Mouse (Mus musculus) right cerebral cortex, postnatal 36 days (tissue): ENCODE measurements around the gene Fbln7.

ENCODE experiments used
- DNase-seq, 2 experiments: peaks; one replicate each; pipeline ENCODE4 v3.0.0; 2022; ENCODE audit warnings: low spot score in 2 of 2, mixed read lengths in 1 of 2

Gene Fbln7

DNA sequence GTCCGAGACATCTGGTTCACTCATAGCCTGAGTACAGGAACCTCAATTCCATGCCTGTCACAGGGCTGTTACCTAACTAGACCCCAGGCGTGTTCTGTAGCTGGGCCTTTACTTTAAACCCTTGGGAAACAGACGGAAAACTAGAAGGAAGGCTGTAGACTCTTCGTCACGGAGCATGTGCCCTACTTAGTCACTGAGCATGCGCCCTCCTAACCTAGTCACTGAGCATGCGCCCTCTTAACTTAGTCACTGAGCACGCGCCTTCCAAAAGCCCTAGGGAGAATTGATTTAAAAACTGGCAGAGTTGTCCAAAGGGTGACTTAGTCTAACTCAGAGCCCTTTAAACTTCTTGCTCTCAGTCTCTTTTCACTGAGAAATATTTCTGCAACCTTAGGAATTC, at the start of gene Fbln7:
TSS of gene Fbln7 (plus strand) at position 346 of the 400 bp plus-strand sequence.
- no peak for DNase-seq

GRCm38 (mm10) chr2:128816311-128816710, 46.5 kb upstream of the Fbln7 start:
- no peak for DNase-seq

- DNase-seq, result no peak
Observed at GRCm38 (mm10) chr2:128816916-128817315, 45.9 kb upstream of the Fbln7 start.

- DNase-seq, result peak; percentile 46 to 71
Observed at GRCm38 (mm10) chr2:128817387-128817785, 45.4 kb upstream of the Fbln7 start.

DNA sequence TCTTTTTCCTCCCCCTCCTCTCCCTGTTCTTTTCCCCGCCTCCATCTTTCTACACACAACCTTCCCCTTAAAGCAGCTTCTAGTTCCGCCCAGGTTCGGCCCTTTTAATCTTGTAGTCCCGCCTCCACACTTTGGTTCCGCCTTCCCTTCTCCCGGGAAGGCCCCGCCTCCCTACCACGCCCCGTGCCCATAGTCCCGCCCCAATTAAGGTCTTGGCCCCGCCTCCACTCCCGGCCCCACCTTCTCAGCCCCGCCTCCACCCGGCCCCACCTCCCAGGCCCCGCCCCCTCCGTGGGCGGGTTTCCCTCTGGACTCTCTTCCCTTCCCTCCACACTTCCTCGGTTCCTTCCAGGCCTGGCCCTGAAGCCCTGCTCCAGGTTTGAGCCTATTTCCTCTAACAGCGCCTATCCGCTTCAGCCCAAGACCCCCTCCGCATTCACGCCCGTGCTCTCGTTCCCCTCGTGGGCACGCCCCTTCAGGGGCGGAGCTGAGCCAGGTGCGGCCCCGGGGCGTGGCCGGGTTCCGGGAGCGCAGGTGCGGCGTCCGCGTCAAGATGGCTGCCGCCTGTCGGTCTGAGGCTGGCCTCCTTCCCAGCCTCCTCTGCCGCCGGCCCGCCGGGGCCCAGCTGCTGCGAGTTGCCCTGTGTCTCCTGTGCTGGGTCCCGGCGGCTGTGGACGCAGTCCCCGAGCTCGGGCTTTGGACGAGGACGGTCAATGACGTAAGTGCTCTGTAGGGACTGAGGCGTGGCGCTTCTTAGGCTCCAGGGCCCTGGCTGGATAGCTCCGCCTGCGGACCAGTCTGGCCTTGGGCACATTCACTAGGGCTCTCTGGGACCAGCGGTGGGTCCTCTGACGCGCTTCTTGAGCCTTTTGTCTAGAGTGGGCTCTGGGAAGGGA, 44.7 kb upstream of the Fbln7 start, which contains the start of gene Tmem87b:
TSS of gene Tmem87b (plus strand) at position 333 of the 896 bp plus-strand sequence.
- peak; percentile 94 for DNase-seq

GRCm38 (mm10) chr2:128818956-128819643, 43.7 kb upstream of the Fbln7 start:
- no peak for DNase-seq

- no peak for DNase-seq
Observed at GRCm38 (mm10) chr2:128820631-128821030, 42.1 kb upstream of the Fbln7 start.

DNA sequence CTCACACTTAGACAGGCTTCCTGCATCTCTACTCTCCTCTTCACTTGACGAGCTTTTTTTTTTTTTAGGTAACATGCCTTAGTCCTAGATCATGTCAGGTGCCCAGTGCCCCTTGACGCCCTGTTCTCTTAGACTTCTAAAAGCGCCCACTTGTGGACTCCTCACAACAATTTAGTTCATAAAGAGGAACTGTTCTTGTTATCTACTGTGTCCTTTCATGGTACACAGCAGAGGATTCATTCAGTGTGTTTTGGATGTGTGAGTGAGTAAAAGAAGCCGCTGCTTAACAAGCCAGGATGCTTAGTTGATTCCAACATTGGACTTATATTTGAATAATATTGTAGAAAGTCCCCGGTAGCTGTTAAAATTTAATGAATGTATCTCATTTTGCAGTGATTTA, 38.9 kb upstream of the Fbln7 start:
- no peak for DNase-seq

DNA sequence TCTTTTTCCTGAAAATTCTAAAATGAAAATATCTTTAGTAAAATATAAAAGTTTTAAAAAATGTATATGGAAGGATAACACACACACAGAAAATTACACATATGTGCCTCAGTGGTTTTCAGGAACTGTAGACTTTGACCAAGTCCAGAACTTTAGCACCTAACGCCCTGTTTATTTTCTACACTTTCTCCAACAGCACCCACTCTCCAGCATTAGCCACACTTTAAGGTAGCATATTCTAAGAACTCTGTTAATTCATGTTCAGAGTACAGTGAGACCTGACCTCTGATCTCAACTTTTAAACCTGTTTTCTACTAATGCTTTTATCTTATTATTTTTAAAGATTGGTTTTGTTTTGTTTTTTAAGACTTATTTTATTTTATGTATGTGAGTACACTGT, 35.0 kb upstream of the Fbln7 start:
- DNase-seq, result no peak

- DNase-seq, result no peak
Observed at GRCm38 (mm10) chr2:128832611-128833010, 30.2 kb upstream of the Fbln7 start.

- DNase-seq, result no peak
Observed at GRCm38 (mm10) chr2:128833035-128833434, 29.7 kb upstream of the Fbln7 start.

- no peak for DNase-seq
Observed at GRCm38 (mm10) chr2:128833435-128833834, 29.3 kb upstream of the Fbln7 start.

- no peak for DNase-seq
Observed at GRCm38 (mm10) chr2:128837531-128837930, 25.2 kb upstream of the Fbln7 start.

DNA sequence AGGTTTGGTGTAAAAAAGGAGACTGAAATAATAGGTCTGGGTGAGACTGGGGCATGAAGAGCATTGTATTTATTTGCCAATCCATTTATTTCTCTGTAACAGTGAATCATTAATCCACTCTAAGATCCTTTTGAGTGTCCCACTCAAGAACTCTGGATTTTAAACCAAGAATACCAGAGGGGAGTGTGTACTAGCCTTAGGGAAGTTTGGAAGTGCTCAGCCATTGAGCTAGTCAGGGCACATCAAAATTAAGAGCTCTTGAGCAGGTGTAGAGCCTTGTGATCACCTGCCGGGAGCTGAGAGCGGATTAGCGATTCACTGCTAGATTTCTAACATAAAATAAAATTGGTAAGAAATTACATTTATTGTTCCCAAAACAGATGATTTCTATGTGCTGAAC, 24.2 kb upstream of the Fbln7 start:
- DNase-seq, result no peak

DNA sequence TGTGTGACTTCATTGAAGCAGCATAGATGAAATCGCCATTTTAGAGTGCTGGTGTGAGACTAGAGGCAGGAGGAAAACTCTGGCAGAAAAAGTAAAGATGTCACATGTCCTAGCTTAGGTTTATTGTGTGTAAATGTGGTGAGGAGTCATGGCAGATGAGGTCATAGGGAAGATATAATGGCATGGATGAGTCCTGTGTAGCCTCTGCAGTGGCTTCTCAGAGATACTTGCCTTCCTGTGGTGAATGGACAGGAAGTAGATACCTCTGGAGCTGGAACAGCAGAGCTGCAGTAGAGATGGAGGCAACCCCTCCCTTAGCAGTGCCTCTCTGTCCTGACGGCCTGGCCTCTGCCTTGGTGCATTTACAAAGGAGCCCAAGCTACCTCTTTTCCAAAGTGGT, 23.3 kb upstream of the Fbln7 start:
- DNase-seq, result no peak

GRCm38 (mm10) chr2:128842437-128842836, 20.3 kb upstream of the Fbln7 start:
- DNase-seq, result no peak

- DNase-seq, result no peak
Observed at GRCm38 (mm10) chr2:128850036-128850435, 12.7 kb upstream of the Fbln7 start.

GRCm38 (mm10) chr2:128856673-128857072, 6.1 kb upstream of the Fbln7 start:
- DNase-seq, result no peak

GRCm38 (mm10) chr2:128858962-128859361, 3.8 kb upstream of the Fbln7 start:
- DNase-seq, result no peak

DNA sequence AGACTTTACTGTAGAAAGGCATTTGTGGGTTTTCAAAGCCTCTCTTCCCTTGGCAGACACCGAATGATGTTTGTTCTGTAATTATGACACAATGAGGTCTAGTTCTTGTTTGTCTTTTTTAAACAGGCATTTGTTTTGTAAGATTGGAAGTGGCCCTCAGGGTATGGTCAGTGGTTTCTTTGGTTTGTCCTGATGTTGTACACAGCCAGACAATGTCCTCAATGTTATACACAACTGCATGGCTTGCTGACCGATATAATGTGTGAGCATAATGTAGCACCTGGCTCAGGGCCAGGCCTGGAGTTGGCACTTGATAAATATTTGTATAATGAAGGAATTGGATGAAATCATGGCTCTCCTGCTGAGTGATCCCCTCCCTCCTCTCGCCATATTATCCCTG, 2.9 kb upstream of the Fbln7 start:
- DNase-seq, result no peak

- peak in 1 of 2 experiments; percentile 11 for DNase-seq
Observed at GRCm38 (mm10) chr2:128863777-128864331, 1.1 kb downstream of the Fbln7 start.

- DNase-seq, result no peak
Observed at GRCm38 (mm10) chr2:128865061-128865460, 2.3 kb downstream of the Fbln7 start.

- DNase-seq, result no peak
Observed at GRCm38 (mm10) chr2:128871656-128872055, 8.9 kb downstream of the Fbln7 start.
